Mouse (Mus musculus): ENCODE measurements at regions not wholly inside any gene's neighbourhood (a gene's known extent, or its start where the extent isn't known, plus 50 kb on each side); places are given as distances from the start of the nearest gene placed in this dataset.

DNA sequence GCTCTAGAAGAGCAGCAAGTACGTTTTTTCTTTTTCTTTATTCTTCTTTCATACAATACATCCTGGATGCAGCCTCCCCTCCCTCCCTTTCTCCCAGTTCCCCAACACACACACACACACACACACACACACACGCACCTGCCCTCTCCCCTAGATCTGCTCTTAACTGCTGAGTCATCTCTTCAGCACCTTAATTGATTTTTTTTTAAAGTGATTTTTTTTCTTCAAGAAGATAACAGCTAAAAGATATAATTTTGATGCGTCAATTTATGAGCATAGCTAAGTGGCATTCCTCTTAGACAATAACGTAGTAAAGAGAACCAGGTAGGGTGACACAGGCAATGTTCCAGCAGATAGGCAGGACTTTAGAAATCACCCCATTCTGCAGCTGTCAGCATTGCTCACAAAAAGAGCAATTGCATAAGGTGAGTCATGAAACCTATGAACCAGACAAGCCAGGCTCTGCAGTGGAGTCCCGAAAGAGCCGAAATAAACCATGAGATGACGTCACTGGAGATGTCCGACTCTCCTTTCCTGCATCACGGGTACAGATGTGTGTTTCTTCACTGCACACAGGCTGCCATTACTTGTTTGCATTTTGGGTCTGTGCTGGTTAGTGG, 63.9 kb upstream of the Tnrc6a start:
- DNase-seq: no peak

GRCm38 (mm10) chr7:123063264-123064011, 60.2 kb upstream of the Tnrc6a start:
- no peak for DNase-seq

DNA sequence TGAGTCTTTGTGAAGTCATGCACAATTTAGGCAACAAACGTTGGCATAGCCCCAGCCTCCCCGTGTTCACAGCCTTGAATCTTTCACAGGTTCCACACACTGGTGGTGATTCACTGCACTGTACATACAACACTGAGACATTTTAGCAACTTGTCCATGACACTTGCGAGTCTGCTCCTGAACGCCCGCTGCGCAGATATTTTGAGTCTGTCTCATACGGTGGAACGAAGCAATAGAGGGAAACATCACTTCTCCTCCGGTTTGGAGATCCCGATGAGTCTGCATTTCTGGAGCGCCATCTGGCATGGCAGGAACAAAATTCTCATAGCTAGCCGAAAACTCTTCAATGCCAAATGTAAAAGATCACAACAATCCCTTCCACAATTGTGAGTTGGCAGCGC, 57.7 kb upstream of the Tnrc6a start:
- peak; percentile 89 for DNase-seq

DNA sequence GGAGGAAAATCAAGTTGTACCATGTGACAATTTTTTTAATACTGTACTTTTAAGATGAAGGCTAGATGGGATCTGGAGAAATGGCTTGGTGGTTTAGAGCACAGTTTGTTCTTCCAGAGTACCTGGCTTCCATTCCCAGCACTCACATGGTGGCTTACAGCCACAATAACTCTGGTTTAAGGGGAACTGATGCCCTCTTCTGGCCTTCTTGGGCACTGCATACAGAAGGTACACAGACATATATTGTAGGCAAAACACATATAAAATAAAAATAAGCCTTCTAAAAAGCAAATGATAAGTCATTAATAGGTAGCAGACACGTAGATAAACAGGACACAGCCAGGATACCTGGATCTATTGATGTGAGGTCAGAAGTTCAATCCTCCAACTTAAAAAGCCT, 56.3 kb upstream of the Tnrc6a start:
- no peak for DNase-seq

GRCm38 (mm10) chr7:123068241-123068640, 55.4 kb upstream of the Tnrc6a start:
- DNase-seq: no peak

DNA sequence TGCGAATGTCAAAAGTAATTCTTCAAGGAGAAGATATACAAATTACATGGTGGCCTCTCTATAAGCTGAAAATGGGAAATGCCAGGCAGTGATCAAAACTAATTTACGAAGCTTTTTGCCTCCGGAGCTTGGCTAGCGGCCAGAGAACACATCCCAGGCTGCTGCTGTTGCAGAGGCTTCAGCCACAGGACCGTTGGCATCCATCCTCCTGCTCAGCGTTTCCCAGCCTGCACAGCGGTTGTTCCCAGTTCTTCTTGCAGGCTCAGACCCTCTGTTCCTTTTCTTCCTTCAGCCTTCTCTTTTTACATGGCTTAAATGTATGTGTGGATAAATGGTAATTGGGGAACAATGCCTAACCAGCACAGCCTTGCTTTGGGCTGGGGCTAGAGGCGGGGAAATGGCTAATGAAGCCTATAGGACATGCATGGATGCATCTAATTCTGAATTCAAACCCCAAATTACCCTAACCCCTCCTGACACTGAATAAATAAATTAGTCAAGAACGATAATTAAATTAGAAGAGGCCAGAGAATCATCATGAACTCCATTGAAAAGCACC, 54.9 kb upstream of the Tnrc6a start:
- DNase-seq: peak; percentile 43

DNA sequence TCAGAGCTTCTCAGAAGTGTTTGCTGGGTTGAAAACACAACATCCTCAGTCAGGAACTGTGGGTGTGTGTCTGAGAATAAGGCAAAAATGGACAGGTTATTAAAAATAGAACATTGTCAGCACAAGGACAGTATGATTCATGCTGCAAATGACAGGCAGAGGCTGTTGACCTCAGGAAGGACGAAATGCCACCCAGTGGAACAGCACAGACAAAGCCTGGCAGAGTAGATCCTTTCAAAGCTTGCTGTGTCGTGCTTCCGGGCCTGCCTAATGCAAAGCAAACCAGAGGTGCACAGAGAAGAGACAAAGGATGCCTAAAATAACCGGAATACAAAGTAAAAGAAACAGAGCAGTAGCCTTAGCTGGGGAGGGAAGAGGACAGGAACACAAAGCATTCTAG, 54.4 kb upstream of the Tnrc6a start:
- DNase-seq: no peak

- no peak for DNase-seq
These were observed 52.8 kb upstream of the Tnrc6a start for GRCm38 (mm10) chr7:123070861-123071260.

Data from right cerebral cortex, adult 18-20 months (tissue).